Mouse (Mus musculus) testis, adult 2 months (tissue): Measurements from ENCODE around the gene Helb.

Source experiments
- CTCF ChIP-seq: fragments of 200-500 bp; IDR thresholded peaks from 2 replicates; pipeline ENCODE4 v1.5.1; 2012; ENCODE audit warnings: low read depth, mild to moderate bottlenecking, inconsistent platforms, low read length, moderate library complexity; ENCODE audit not compliant: control insufficient read depth, insufficient read depth, insufficient replicate concordance
- POLR2A ChIP-seq: fragments of 200-500 bp; IDR thresholded peaks from 2 replicates; pipeline ENCODE4 v1.6.1; 2012; ENCODE audit warnings: low read depth, mild to moderate bottlenecking, inconsistent platforms, low read length, moderate library complexity; ENCODE audit not compliant: control insufficient read depth

DNA sequence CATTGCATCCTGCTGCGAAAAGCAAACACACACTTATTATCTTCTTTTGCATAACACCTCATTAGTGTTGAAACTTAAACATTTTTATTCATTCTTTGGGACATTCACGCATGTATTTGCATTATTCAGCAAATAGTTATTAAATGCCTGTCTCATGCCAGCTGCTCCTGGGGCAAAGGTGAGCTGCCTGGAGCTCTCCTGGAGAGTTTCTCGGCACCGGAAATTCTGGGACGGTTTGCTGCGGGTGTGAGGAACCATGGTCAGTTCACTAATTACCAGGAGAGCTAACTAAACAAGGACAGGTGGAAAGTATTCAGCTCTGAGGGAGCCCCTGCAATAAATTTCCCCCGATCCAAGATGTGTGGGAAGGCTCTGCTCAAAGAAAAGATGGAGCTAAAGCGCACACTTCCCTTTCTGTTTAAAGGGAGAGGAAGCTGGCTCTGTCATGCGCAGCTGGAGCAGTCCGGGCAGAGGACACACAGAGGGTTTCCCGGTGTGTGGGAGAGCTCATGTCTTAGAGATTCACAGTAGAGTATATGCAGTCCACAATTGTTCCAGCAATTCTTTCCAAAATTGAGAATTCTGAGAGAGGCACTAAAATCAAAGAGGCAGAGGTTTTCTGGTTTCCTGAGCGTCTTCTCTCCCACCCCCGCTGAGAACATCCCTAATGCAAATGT lies 16.0 kb upstream of the Helb start:
- no peak for TF ChIP-seq POLR2A
- no peak for TF ChIP-seq CTCF
